Mouse (Mus musculus) myocyte (in vitro differentiated cells): ENCODE data around the gene Ssna1. TPM values are rescaled to one million over a fixed set of nuclear protein-coding genes. Genes with fewer than 3 reads are reported as not detected.

Experiments
- H3K27me3 ChIP-seq: one replicate; pipeline ENCODE4 v1.6.1; 2011; ENCODE audit not compliant: control insufficient read depth, insufficient read depth, insufficient read length
- H3K36me3 ChIP-seq: one replicate; pipeline ENCODE4 v1.6.1; 2011; ENCODE audit not compliant: control insufficient read depth, insufficient read depth
- H3K4me2 ChIP-seq: one replicate; pipeline ENCODE4 v1.6.1; 2011; ENCODE audit warnings: low read depth, control low read depth
- H3K4me3 ChIP-seq: one replicate; pipeline ENCODE4 v1.5.1; 2011; ENCODE audit warnings: mild to moderate bottlenecking, control low read depth, moderate library complexity
- H3K79me2 ChIP-seq: one replicate; pipeline ENCODE4 v1.6.1; 2011; ENCODE audit not compliant: control insufficient read depth, insufficient read depth
- H3ac ChIP-seq: one replicate; pipeline ENCODE4 v1.6.1; 2011; ENCODE audit not compliant: control insufficient read depth, insufficient read length
- CEBPB ChIP-seq: IDR thresholded peaks from 2 replicates; pipeline ENCODE4 v1.6.1; 2011; ENCODE audit warnings: mild to moderate bottlenecking, moderate library complexity; ENCODE audit not compliant: poor library complexity, insufficient read depth, severe bottlenecking
- E2F4 ChIP-seq: IDR thresholded peaks from one replicate; pipeline ENCODE4 v1.6.1; 2011; ENCODE audit warnings: mild to moderate bottlenecking, control low read depth, moderate library complexity; ENCODE audit not compliant: insufficient read depth
- MAX ChIP-seq: IDR thresholded peaks from one replicate; pipeline ENCODE4 v1.6.1; 2011; ENCODE audit warnings: low read depth, mild to moderate bottlenecking, control low read depth
- MYOD1 ChIP-seq, 3 experiments: IDR thresholded peaks; one replicate each; pipeline ENCODE4 v1.6.1; 2011; ENCODE audit warnings: control low read depth in 2 of 3, low read depth in 2 of 3, mild to moderate bottlenecking in 2 of 3, moderate library complexity in 1 of 3; ENCODE audit not compliant: insufficient read length in 2 of 3, control insufficient read depth in 1 of 3
- MYOG ChIP-seq, 3 experiments: IDR thresholded peaks; one replicate each; pipeline ENCODE4 v1.6.1; 2011; ENCODE audit warnings: control low read depth in 2 of 3, low read depth in 2 of 3, mild to moderate bottlenecking in 2 of 3; ENCODE audit not compliant: insufficient read length in 2 of 3, control insufficient read depth in 1 of 3, insufficient read depth in 1 of 3
- POLR2A ChIP-seq: IDR thresholded peaks from one replicate; pipeline ENCODE4 v1.6.1; 2011; ENCODE audit warnings: low read depth, mild to moderate bottlenecking, control low read depth, moderate library complexity; ENCODE audit not compliant: insufficient read length
- POLR2AphosphoS2 ChIP-seq: IDR thresholded peaks from one replicate; pipeline ENCODE4 v1.6.1; 2011; ENCODE audit warnings: low read depth, control low read depth; ENCODE audit not compliant: insufficient read length
- REST ChIP-seq: IDR thresholded peaks from one replicate; pipeline ENCODE4 v1.6.1; 2011; ENCODE audit warnings: mild to moderate bottlenecking, control low read depth, moderate library complexity; ENCODE audit not compliant: insufficient read depth, insufficient read length
- SRF ChIP-seq: IDR thresholded peaks from one replicate; pipeline ENCODE4 v1.6.1; 2011; ENCODE audit warnings: low read depth; ENCODE audit not compliant: control insufficient read depth, insufficient read length
- TCF12 ChIP-seq: IDR thresholded peaks from one replicate; pipeline ENCODE4 v1.6.1; 2011; ENCODE audit warnings: mild to moderate bottlenecking, control low read depth; ENCODE audit not compliant: poor library complexity, insufficient read depth, severe bottlenecking
- TCF3 ChIP-seq: IDR thresholded peaks from one replicate; pipeline ENCODE4 v1.6.1; 2011; ENCODE audit warnings: low read depth, control low read depth; ENCODE audit not compliant: insufficient read length
- USF1 ChIP-seq: IDR thresholded peaks from one replicate; pipeline ENCODE4 v1.6.1; 2011; ENCODE audit warnings: low read depth, mild to moderate bottlenecking, control low read depth, moderate library complexity
- polyA plus RNA-seq: library from polyadenylated mRNA; unstranded; fragments of >200 nt; fragmentation: generic; extraction: Trizol; gene quantifications from one replicate; pipeline ENCODE4 v1.2.1, GENCODE M21; 2012; ENCODE audit warnings: missing spikeins

Gene Ssna1
- polyA plus RNA-seq, 1 experiment, result 106 TPM

GRCm38 (mm10) chr2:25303931-25304656, 31.9 kb upstream of the Ssna1 start:
- no peak for TF ChIP-seq MYOD1 (IDR thresholded peaks at IDR 0.05; ENCODE audit: control insufficient read depth in 1 of 3, insufficient read length in 2 of 3, low read depth in 2 of 3)
- TF ChIP-seq MAX, result no peak
- no peak for TF ChIP-seq USF1
- TF ChIP-seq REST, result no peak
- no peak for TF ChIP-seq SRF
- no peak for TF ChIP-seq TCF12
- TF ChIP-seq MYOG (IDR thresholded peaks at IDR 0.05; ENCODE audit: control insufficient read depth in 1 of 3, insufficient read depth in 1 of 3, insufficient read length in 2 of 3, low read depth in 2 of 3), result no peak
- no peak for TF ChIP-seq CEBPB
- TF ChIP-seq TCF3, result no peak
- no peak for TF ChIP-seq E2F4
- Histone ChIP-seq H3K4me2 (peak overlapping the region; percentile 55), H3ac (no peak overlapping the region), H3K79me2 (no peaks in the 10 kb centered on the region), H3K4me3 (no peak overlapping the region), H3K27me3 (peaks cover 43% of the 10 kb centered on the region), H3K36me3 (no peaks in the 10 kb centered on the region)

- Histone ChIP-seq H3K4me3 (no peak overlapping the region), H3K79me2 (no peaks in the 10 kb centered on the region), H3K36me3 (no peaks in the 10 kb centered on the region), H3K27me3 (peaks cover 42% of the 10 kb centered on the region), H3ac (no peak overlapping the region), H3K4me2 (no peak overlapping the region)
- TF ChIP-seq SRF (no peak), USF1 (no peak), MAX (no peak), TCF12 (no peak), CEBPB (no peak), POLR2AphosphoS2 (no peak), MYOD1 (IDR thresholded peaks at IDR 0.05; ENCODE audit: control insufficient read depth in 1 of 3, insufficient read length in 2 of 3, low read depth in 2 of 3) (no peak), REST (no peak), POLR2A (no peak), E2F4 (no peak), MYOG (IDR thresholded peaks at IDR 0.05; ENCODE audit: control insufficient read depth in 1 of 3, insufficient read depth in 1 of 3, insufficient read length in 2 of 3, low read depth in 2 of 3) (no peak), TCF3 (no peak)
These were observed 31.2 kb upstream of the Ssna1 start for GRCm38 (mm10) chr2:25303452-25303851.

- Histone ChIP-seq H3K4me2 (no peak overlapping the region), H3K4me3 (no peak overlapping the region), H3K79me2 (no peaks in the 10 kb centered on the region), H3K36me3 (no peaks in the 10 kb centered on the region), H3ac (no peak overlapping the region), H3K27me3 (peaks cover 59% of the 10 kb centered on the region)
- TF ChIP-seq SRF (no peak), TCF3 (no peak), REST (no peak), USF1 (no peak), MAX (no peak), POLR2A (no peak), MYOG (IDR thresholded peaks at IDR 0.05; ENCODE audit: control insufficient read depth in 1 of 3, insufficient read depth in 1 of 3, insufficient read length in 2 of 3, low read depth in 2 of 3) (no peak), TCF12 (no peak), POLR2AphosphoS2 (no peak), MYOD1 (IDR thresholded peaks at IDR 0.05; ENCODE audit: control insufficient read depth in 1 of 3, insufficient read length in 2 of 3, low read depth in 2 of 3) (no peak), E2F4 (no peak), CEBPB (no peak)
These were observed 25.8 kb upstream of the Ssna1 start for GRCm38 (mm10) chr2:25298046-25298445.

- H3K79me2 ChIP-seq, result no peaks in the 10 kb centered on the region
- H3K36me3 ChIP-seq, result no peaks in the 10 kb centered on the region
- H3K4me3 ChIP-seq, result no peak overlapping the region
- H3ac ChIP-seq, result no peak overlapping the region
- no peak for TF ChIP-seq E2F4
- no peak for TF ChIP-seq MYOG (IDR thresholded peaks at IDR 0.05; ENCODE audit: control insufficient read depth in 1 of 3, insufficient read depth in 1 of 3, insufficient read length in 2 of 3, low read depth in 2 of 3)
- TF ChIP-seq TCF3, result no peak
- no peak for TF ChIP-seq CEBPB
- TF ChIP-seq TCF12, result no peak
- TF ChIP-seq SRF, result no peak
- TF ChIP-seq POLR2AphosphoS2, result no peak
- no peak for TF ChIP-seq REST
- TF ChIP-seq USF1, result no peak
- peaks cover 60% of the 10 kb centered on the region for H3K27me3 ChIP-seq
- no peak overlapping the region for H3K4me2 ChIP-seq
These were observed 24.9 kb upstream of the Ssna1 start for GRCm38 (mm10) chr2:25297093-25297492.
